Mouse (Mus musculus) liver, adult 2 months (tissue): ENCODE measurements around the gene Zcchc8. TPM values are rescaled to one million over a fixed set of nuclear protein-coding genes. Genes with fewer than 3 reads are reported as not detected.
"Not testable (repeated sequence)": the region's sequence is repeated elsewhere in the genome, so short reads cannot be mapped to it uniquely, and the experiment has no call there.

ENCODE experiments used
- DNase-seq: peaks from one replicate; pipeline ENCODE4 v3.0.0-alpha.2; 2011; ENCODE audit warnings: low read depth, low spot score; ENCODE audit errors: extremely low read depth
- H3K27ac ChIP-seq: fragments of 200-500 bp; replicated peaks from 2 replicates; pipeline ENCODE4 v1.5.1; 2012; ENCODE audit warnings: low read depth, mild to moderate bottlenecking, control low read depth, inconsistent platforms, low read length; ENCODE audit not compliant: insufficient read depth
- H3K27me3 ChIP-seq: fragments of 200-500 bp; 2 replicates; pipeline ENCODE4 v1.6.1; 2012; ENCODE audit warnings: mild to moderate bottlenecking, moderate library complexity, low read length, inconsistent platforms; ENCODE audit not compliant: control insufficient read depth, insufficient read depth
- H3K36me3 ChIP-seq: fragments of 200-500 bp; 2 replicates; pipeline ENCODE4 v1.6.1; 2012; ENCODE audit warnings: low read length, inconsistent platforms; ENCODE audit not compliant: control insufficient read depth, insufficient read depth
- H3K4me1 ChIP-seq: fragments of 200-500 bp; 2 replicates; pipeline ENCODE4 v1.6.1; 2011; ENCODE audit warnings: low read length; ENCODE audit not compliant: control insufficient read depth, insufficient read depth
- H3K4me3 ChIP-seq: fragments of 200-500 bp; 2 replicates; pipeline ENCODE4 v1.5.1; 2011; ENCODE audit warnings: low read depth, mild to moderate bottlenecking, control low read depth, low read length, moderate library complexity; ENCODE audit not compliant: insufficient read depth
- H3K79me2 ChIP-seq: fragments of 200-500 bp; 2 replicates; pipeline ENCODE4 v1.6.1; 2012; ENCODE audit warnings: inconsistent platforms, mild to moderate bottlenecking, low read length, moderate library complexity; ENCODE audit not compliant: control insufficient read depth, insufficient read depth
- H3K9ac ChIP-seq: fragments of 200-500 bp; 2 replicates; pipeline ENCODE4 v1.6.1; 2012; ENCODE audit warnings: low read depth, mild to moderate bottlenecking, control low read depth, inconsistent platforms, low read length
- CTCF ChIP-seq: fragments of 200-500 bp; IDR thresholded peaks from 2 replicates; pipeline ENCODE4 v1.5.1; 2011; ENCODE audit warnings: low read depth, low read length, control low read depth
- POLR2A ChIP-seq: fragments of 200-500 bp; IDR thresholded peaks from 2 replicates; pipeline ENCODE4 v1.6.1; 2011; ENCODE audit warnings: low read length, control low read depth; ENCODE audit not compliant: insufficient read depth; ENCODE audit errors: extremely low read depth
- WGBS: fragments of 180-500 bp; shearing (Covaris S2); methylation state at CpG from one replicate; pipeline ENCODE4 v1.1.7; 2018; 5-methylcytosine and 5-hydroxymethylcytosine counted together
- polyA plus RNA-seq: library from polyadenylated mRNA; depleted of rRNA; stranded (reverse); fragments of >200 nt; gene quantifications from 2 replicates; pipeline ENCODE4 v1.2.3, GENCODE M21; 2012
- total RNA-seq: library from RNA; depleted of rRNA; stranded (reverse); fragments of >200 nt; gene quantifications from 2 replicates; pipeline ENCODE4 v1.2.3, GENCODE M21; 2014

The Zcchc8 gene
- total and polyA plus RNA-seq, 2 experiments, result 9.0 to 12.7 TPM

- peaks cover 15% of the 10 kb centered on the region for H3K4me1 ChIP-seq
- peaks cover 25% of the 10 kb centered on the region for H3K36me3 ChIP-seq
- no peak for DNase-seq
- no peak overlapping the region for H3K27ac ChIP-seq
- 8% methylated on average over 7 of the region's 7 CpGs for WGBS
- peaks cover 14% of the 10 kb centered on the region; the same call in 1 of the 2 replicates for H3K79me2 ChIP-seq
- H3K9ac ChIP-seq, result peak overlapping the region; percentile 28; the same call in 1 of the 2 replicates
- no peaks in the 10 kb centered on the region for H3K27me3 ChIP-seq
- no peak for TF ChIP-seq POLR2A
- no peak for TF ChIP-seq CTCF
- H3K4me3 ChIP-seq, result peak overlapping the region; percentile 26; the same call in 1 of the 2 replicates
Measured at GRCm38 (mm10) chr5:123747604-123748003, 26.7 kb upstream of the Zcchc8 start.

DNA sequence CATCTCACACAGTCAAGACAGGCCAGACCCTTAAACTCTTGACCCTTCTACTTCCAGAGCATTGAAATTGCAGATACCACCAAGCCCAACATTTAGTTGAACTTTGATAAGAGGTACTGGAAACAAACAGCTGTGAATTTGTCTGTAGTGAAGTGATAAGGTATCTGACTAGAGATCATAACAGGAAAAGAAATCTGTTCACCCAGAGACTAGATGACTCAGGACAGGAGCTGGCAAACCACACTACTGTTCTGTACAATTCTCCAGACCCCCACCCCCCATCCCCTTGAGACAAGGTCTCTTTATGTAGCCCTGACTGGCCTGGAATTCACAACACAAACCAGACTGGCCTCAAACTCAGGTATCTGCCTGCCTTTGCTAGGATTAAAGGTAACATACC is 25.4 kb upstream of the Zcchc8 start:
- H3K27me3 ChIP-seq, result no peaks in the 10 kb centered on the region
- H3K79me2 ChIP-seq, result peaks cover 14% of the 10 kb centered on the region; the same call in 1 of the 2 replicates
- H3K36me3 ChIP-seq, result peaks cover 34% of the 10 kb centered on the region
- H3K27ac ChIP-seq, result no peak overlapping the region
- peaks cover 15% of the 10 kb centered on the region for H3K4me1 ChIP-seq
- no peak for TF ChIP-seq POLR2A
- TF ChIP-seq CTCF, result no peak
- no peak for DNase-seq
- H3K9ac ChIP-seq, result no peak overlapping the region
- H3K4me3 ChIP-seq, result no peak overlapping the region

GRCm38 (mm10) chr5:123744358-123744757 is 23.5 kb upstream of the Zcchc8 start:
- Histone ChIP-seq H3K4me3 (no peak overlapping the region), H3K79me2 (peaks cover 14% of the 10 kb centered on the region; the same call in 1 of the 2 replicates), H3K9ac (no peak overlapping the region), H3K36me3 (peaks cover 49% of the 10 kb centered on the region), H3K27ac (no peak overlapping the region), H3K4me1 (peaks cover 15% of the 10 kb centered on the region), H3K27me3 (no peaks in the 10 kb centered on the region)
- no peak for DNase-seq
- TF ChIP-seq POLR2A (no peak), CTCF (no peak)
- WGBS, result 52% methylated on average over 2 of the region's 2 CpGs

GRCm38 (mm10) chr5:123730981-123731380 is 10.1 kb upstream of the Zcchc8 start:
- peaks cover 69% of the 10 kb centered on the region for H3K36me3 ChIP-seq
- 86% methylated on average over 2 of the region's 2 CpGs for WGBS
- no peak overlapping the region for H3K27ac ChIP-seq
- H3K4me3 ChIP-seq, result no peak overlapping the region
- H3K79me2 ChIP-seq, result no peaks in the 10 kb centered on the region; the same call in 1 of the 2 replicates
- no peak for DNase-seq
- H3K27me3 ChIP-seq, result no peaks in the 10 kb centered on the region
- peaks cover 3% of the 10 kb centered on the region; the same call in 1 of the 2 replicates for H3K4me1 ChIP-seq
- TF ChIP-seq CTCF (no peak), POLR2A (no peak)
- no peak overlapping the region for H3K9ac ChIP-seq

DNA sequence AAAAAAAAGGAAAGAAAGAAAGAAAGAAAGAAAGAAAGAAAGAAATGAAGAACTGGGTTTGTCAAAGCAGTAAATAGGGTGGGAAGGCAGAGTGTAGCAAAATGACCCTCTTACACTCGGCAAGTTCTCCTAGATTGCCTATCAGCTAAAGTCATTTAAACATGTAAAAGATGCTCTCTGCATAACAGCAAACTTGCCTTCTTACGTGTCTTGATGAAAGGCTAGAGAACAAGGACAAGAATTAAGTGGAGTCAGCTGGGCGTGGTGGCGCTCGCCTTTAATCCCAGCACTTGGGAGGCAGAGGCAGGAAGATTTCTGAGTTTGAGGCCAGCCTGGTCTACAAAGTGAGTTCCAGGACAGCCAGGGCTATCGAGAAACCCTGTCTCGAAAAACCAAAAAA is 2.9 kb upstream of the Zcchc8 start:
- H3K27me3 ChIP-seq, H3K4me1 ChIP-seq, DNase-seq, H3K9ac ChIP-seq, H3K4me3 ChIP-seq, H3K27ac ChIP-seq, H3K79me2 ChIP-seq: not testable (repeated sequence)
- 88% methylated on average over 7 of the region's 7 CpGs for WGBS
- peaks cover 12% of the 10 kb centered on the region for H3K36me3 ChIP-seq

- WGBS, result 89% methylated on average over 4 of the region's 4 CpGs
- H3K27me3 ChIP-seq, result no peaks in the 10 kb centered on the region
- H3K27ac ChIP-seq, result no peak overlapping the region
- DNase-seq, result no peak
- peaks cover 9% of the 10 kb centered on the region; the same call in 1 of the 2 replicates for H3K79me2 ChIP-seq
- peaks cover 43% of the 10 kb centered on the region for H3K36me3 ChIP-seq
- H3K4me3 ChIP-seq, result no peak overlapping the region
- TF ChIP-seq POLR2A, result no peak
- TF ChIP-seq CTCF, result no peak
- H3K4me1 ChIP-seq, result peaks cover 5% of the 10 kb centered on the region
- H3K9ac ChIP-seq, result no peak overlapping the region
Measured at GRCm38 (mm10) chr5:123714622-123715021, 6.3 kb downstream of the Zcchc8 start.
